Mouse (Mus musculus) kidney, adult 2 months (tissue): ENCODE measurements around the gene 1520401A03Rik.

Experiments used
- CTCF ChIP-seq: fragments of 200-500 bp; conservative IDR thresholded peaks from 2 replicates; pipeline ENCODE4 v1.5.1; 2011; ENCODE audit warnings: low read depth, mild to moderate bottlenecking, control low read depth, low read length, moderate library complexity, mixed read lengths; ENCODE audit not compliant: insufficient read depth, insufficient read length
- POLR2A ChIP-seq: fragments of 200-500 bp; IDR thresholded peaks from one replicate; pipeline ENCODE4 v1.6.1; 2011; ENCODE audit warnings: low read depth, low read length, control low read depth

DNA sequence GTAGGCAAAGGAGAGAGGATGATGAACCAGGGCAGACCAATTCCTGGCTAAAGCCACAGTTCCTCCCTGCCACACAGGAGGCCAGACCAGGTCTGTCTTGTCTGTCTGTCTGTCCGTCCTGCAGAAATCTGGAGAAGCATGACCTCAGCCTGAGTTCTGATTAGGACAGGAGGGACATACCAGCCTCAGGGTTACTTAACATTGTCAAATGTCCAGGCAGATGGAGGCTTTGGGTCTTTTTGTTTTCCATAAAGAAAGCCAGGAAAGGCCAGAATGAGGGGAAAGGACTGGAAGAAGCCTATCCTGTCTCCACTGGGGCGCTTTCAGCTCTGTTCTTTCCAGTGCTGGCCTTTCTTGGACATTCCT lies 16.2 kb upstream of the 1520401A03Rik start:
- TF ChIP-seq POLR2A (no peak), CTCF (no peak)
